Mouse (Mus musculus) midbrain, postnatal 0 days (tissue): ENCODE data around the gene Mex3a. TPM values are rescaled to one million over a fixed set of nuclear protein-coding genes. Genes with fewer than 3 reads are reported as not detected.

Source experiments
- ATAC-seq: fragments of 200-750 bp; cut with Nextera tagmentation; 2 replicates; pipeline ENCODE4 v1.8.0; 2017; ENCODE audit warnings: moderate number of reproducible peaks, mild to moderate bottlenecking, moderate TSS enrichment, moderate library complexity; ENCODE audit not compliant: low FRiP score
- DNase-seq: peaks from one replicate; pipeline ENCODE4 v3.0.0-alpha.2; 2015; ENCODE audit warnings: low spot score
- H3K27ac ChIP-seq: fragments of 300-500 bp; sonication (generic); 2 replicates; pipeline ENCODE4 v1.5.1; 2014; ENCODE audit warnings: low read depth, mild to moderate bottlenecking, low read length, mixed read lengths
- H3K27me3 ChIP-seq: fragments of 300-500 bp; sonication (generic); 2 replicates; pipeline ENCODE4 v1.6.1; 2014; ENCODE audit warnings: low read length, control low read depth, mixed read lengths; ENCODE audit not compliant: insufficient read depth
- H3K36me3 ChIP-seq: fragments of 300-500 bp; sonication (generic); 2 replicates; pipeline ENCODE4 v1.6.1; 2014; ENCODE audit warnings: low read length, control low read depth, mixed read lengths; ENCODE audit not compliant: insufficient read depth
- H3K4me1 ChIP-seq: fragments of 300-500 bp; sonication (generic); 2 replicates; pipeline ENCODE4 v1.6.1; 2014; ENCODE audit warnings: mild to moderate bottlenecking, control low read depth, antibody characterized with exemption, low read length, mixed read lengths; ENCODE audit not compliant: insufficient read depth
- H3K4me2 ChIP-seq: fragments of 300-500 bp; sonication (generic); 2 replicates; pipeline ENCODE4 v1.6.1; 2014; ENCODE audit warnings: low read depth, mild to moderate bottlenecking, low read length, mixed read lengths; ENCODE audit not compliant: poor library complexity, severe bottlenecking
- H3K4me3 ChIP-seq: fragments of 300-500 bp; sonication (generic); 2 replicates; pipeline ENCODE4 v1.5.1; 2014; ENCODE audit warnings: low read depth, mild to moderate bottlenecking, low read length, moderate library complexity
- H3K9ac ChIP-seq: fragments of 300-500 bp; sonication (generic); replicated peaks from 2 replicates; pipeline ENCODE4 v1.6.1; 2014; ENCODE audit warnings: mild to moderate bottlenecking, low read length, moderate library complexity, mixed read lengths; ENCODE audit not compliant: poor library complexity, severe bottlenecking
- H3K9me3 ChIP-seq: fragments of 300-500 bp; sonication (generic); 2 replicates; pipeline ENCODE4 v1.6.1; 2016; ENCODE audit warnings: low read length, control low read depth
- CTCF ChIP-seq: IDR thresholded peaks from 2 replicates; pipeline ENCODE4 v1.5.1; 2016; ENCODE audit warnings: antibody characterized with exemption, mild to moderate bottlenecking
- WGBS: fragments of 180-500 bp; shearing (Covaris S2); extraction: QIAGEN DNeasy Blood & Tissue Kit; methylation state at CpG from one replicate; pipeline ENCODE4 v1.1.7; 2014; 5-methylcytosine and 5-hydroxymethylcytosine counted together
- polyA plus RNA-seq: library from polyadenylated mRNA; unstranded; fragments of >200 nt; fragmentation: Nextera tagmentation; extraction: Ambion mirVana; gene quantifications from 2 replicates; pipeline ENCODE4 v1.2.1, GENCODE M21; 2015
- total RNA-seq: library from RNA; depleted of rRNA; stranded (reverse); fragments of >200 nt; gene quantifications from 2 replicates; pipeline ENCODE4 v1.2.3, GENCODE M21; 2014

Mex3a gene
- total and polyA plus RNA-seq, 2 experiments from 2014 or later, result 16.1 to 56.9 TPM

DNA sequence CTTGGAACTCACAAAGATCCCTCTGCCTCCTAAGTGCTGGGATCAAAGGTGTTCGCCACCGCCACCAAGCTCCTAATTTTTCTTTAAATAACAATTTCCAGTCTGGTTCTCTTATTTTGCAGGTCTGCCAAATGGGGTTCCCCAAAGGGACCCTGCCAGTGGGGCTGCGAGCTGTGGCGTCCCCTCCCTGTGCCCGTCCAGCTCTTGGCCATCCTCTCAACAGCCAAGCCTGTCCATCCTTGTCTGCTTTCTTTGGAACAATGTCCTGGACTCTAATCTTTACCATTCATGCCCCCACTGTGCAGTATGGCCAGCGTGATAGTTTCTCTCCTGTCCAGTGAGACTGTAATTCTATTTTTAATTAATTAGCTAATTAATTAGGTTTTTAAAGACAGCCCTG lies 11.0 kb upstream of the Mex3a start:
- H3K36me3 ChIP-seq, result peaks cover 6% of the 10 kb centered on the region
- DNase-seq, result no peak
- no peak overlapping the region for H3K4me3 ChIP-seq
- H3K4me2 ChIP-seq, result no peak overlapping the region
- no peak for ATAC-seq
- H3K9me3 ChIP-seq, result no peaks in the 10 kb centered on the region
- H3K27ac ChIP-seq, result no peak overlapping the region
- no peak for TF ChIP-seq CTCF
- no peak overlapping the region for H3K9ac ChIP-seq
- no peaks in the 10 kb centered on the region for H3K27me3 ChIP-seq
- no peaks in the 10 kb centered on the region for H3K4me1 ChIP-seq
- WGBS, result 93% methylated on average over 6 of the region's 6 CpGs

DNA sequence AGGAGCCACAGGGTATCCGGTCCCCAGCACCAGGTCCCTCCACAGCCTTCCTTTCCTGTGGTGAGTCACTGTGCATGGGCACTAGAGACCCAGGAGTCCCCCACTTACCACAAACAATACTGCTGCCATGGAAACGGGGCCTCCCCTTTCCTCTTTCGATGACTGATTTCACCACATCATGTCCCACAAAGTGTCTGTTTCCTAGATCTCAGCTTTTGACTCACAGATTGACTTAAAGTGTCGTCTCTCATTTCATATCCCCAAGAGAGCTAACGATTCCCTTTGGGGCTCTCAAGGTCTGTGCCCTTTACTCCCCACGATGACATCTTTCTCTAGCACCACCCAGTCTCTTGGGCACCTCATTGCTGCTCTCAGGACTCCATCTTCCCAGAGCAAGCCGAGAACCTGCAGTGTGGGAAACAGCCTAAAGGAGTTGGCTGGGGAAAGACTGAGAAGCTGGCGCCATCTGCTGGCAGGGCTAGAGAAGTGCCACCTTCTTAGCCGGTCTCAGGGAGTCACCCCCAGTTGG lies 10.3 kb upstream of the Mex3a start:
- TF ChIP-seq CTCF, result peak; percentile 87
- DNase-seq (peak; percentile 57), ATAC-seq (no peak)
- no peak overlapping the region for H3K4me3 ChIP-seq
- no peaks in the 10 kb centered on the region for H3K27me3 ChIP-seq
- no peak overlapping the region for H3K4me2 ChIP-seq
- H3K36me3 ChIP-seq, result peaks cover 6% of the 10 kb centered on the region
- no peaks in the 10 kb centered on the region for H3K9me3 ChIP-seq
- 33% methylated on average over 9 of the region's 9 CpGs for WGBS
- H3K9ac ChIP-seq, result no peak overlapping the region
- H3K27ac ChIP-seq, result no peak overlapping the region
- H3K4me1 ChIP-seq, result no peaks in the 10 kb centered on the region

DNA sequence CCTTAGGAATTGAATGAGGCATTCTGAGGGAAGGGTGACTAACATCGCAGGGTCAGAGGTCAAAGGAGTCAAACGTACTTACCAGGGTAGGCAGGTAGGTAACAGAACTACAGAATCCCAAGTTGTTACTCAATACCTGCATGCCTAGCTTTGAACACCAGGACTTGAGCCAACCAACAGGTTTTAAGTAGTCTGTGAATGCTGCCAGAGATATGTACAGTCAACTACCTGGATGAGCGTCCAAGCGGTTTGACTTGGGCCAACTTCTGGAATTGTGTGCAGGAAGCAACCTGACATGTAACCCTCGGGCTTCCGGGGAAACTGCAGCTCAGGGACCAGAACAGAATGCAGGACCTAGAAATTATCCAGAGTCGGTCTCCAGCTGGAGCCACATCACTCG lies 9.2 kb upstream of the Mex3a start:
- peaks cover 7% of the 10 kb centered on the region for H3K4me1 ChIP-seq
- no peak overlapping the region for H3K4me3 ChIP-seq
- TF ChIP-seq CTCF, result no peak
- WGBS, result 89% methylated on average over 8 of the region's 8 CpGs
- ATAC-seq, result no peak
- H3K27me3 ChIP-seq, result no peaks in the 10 kb centered on the region
- H3K4me2 ChIP-seq, result no peak overlapping the region
- H3K27ac ChIP-seq, result no peak overlapping the region
- peaks cover 6% of the 10 kb centered on the region for H3K36me3 ChIP-seq
- no peak overlapping the region for H3K9ac ChIP-seq
- DNase-seq, result no peak
- no peaks in the 10 kb centered on the region for H3K9me3 ChIP-seq

DNA sequence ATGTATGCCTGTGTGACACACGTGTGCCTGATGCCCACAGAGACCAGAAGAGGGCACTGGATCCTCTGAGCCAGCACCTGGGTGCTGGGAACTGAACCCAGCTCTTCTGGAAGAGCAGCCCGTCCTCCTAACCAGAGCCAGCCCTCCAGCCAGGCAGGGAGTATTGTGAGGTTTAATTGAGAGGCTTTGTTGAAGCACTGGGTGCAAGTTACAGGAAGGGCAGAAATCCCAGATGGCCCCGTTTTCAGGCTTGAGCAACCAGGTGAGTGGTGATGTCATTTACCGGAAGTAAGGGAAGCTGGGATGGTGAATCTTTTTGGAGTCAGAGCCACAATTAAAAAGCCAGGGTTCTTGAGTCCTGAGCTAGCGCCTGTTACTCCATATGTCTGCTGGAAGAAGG lies 7.2 kb upstream of the Mex3a start:
- H3K4me1 ChIP-seq, result peaks cover 13% of the 10 kb centered on the region
- H3K9ac ChIP-seq, result no peak overlapping the region
- no peaks in the 10 kb centered on the region for H3K9me3 ChIP-seq
- ATAC-seq (no peak), DNase-seq (no peak)
- H3K4me3 ChIP-seq, result no peak overlapping the region
- peaks cover 6% of the 10 kb centered on the region for H3K36me3 ChIP-seq
- H3K27ac ChIP-seq, result no peak overlapping the region
- TF ChIP-seq CTCF, result peak; percentile 12; the same call in 1 of the 2 replicates
- H3K27me3 ChIP-seq, result no peaks in the 10 kb centered on the region
- H3K4me2 ChIP-seq, result no peak overlapping the region
- 86% methylated on average over 5 of the region's 5 CpGs for WGBS

DNA sequence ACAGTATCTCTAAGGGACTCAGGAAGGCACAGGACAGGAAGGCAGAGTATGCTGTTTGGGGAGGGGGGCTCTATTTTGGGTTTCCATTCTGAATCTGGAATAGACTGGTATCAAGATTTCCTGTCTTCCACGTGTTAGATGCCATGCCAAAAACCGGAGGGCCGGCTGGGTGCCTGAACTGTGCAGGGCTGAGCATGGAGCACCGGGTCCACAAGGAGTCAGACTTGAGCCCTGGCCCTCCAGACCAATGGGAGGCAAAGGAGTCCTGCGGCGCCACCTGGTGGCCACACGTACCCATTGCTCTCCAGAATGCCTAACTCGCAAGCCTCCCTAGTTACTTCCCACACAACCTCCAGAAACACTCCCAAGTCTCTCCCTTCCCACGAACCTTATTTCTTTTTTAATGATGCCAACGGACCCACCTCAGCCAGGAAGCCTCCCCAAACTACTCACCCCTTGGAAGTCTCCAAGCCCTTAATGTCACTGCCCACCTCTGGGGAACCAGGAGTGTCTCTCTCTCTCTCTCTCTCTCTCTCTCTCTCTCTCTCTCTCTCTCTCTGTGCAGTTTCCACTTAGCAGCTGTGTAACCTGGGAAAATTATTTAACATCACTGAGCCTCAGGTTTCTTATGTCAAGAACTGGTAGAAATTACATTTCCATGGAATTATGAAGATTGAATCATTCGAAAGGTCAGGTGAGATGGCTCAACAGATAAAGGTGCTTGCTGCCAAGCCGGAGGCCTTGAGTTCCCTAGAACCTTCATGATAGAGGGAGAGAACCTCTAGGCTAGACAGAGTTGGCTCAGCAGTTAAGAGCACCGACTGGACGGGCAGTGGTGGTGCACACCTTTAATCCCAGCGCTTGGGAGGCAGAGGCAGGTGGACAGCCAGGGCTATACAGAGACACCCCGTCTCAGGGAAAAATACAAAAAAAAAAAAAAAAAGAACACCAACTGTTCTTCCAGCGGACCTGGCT lies 5.8 kb upstream of the Mex3a start:
- H3K27me3 ChIP-seq, result no peaks in the 10 kb centered on the region
- H3K36me3 ChIP-seq, result peaks cover 6% of the 10 kb centered on the region
- 32% methylated on average over 17 of the region's 17 CpGs for WGBS
- H3K27ac ChIP-seq, result peak overlapping the region; percentile 12; the same call in 1 of the 2 replicates
- peak; percentile 99 for TF ChIP-seq CTCF
- H3K4me2 ChIP-seq, result peak overlapping the region; percentile 22; the same call in 1 of the 2 replicates
- H3K4me3 ChIP-seq, result peak overlapping the region; percentile 8; the same call in 1 of the 2 replicates
- peak; percentile 93 for DNase-seq
- H3K4me1 ChIP-seq, result peaks cover 19% of the 10 kb centered on the region
- H3K9ac ChIP-seq, result no peak overlapping the region
- no peaks in the 10 kb centered on the region for H3K9me3 ChIP-seq
- ATAC-seq, result peak; percentile 83

DNA sequence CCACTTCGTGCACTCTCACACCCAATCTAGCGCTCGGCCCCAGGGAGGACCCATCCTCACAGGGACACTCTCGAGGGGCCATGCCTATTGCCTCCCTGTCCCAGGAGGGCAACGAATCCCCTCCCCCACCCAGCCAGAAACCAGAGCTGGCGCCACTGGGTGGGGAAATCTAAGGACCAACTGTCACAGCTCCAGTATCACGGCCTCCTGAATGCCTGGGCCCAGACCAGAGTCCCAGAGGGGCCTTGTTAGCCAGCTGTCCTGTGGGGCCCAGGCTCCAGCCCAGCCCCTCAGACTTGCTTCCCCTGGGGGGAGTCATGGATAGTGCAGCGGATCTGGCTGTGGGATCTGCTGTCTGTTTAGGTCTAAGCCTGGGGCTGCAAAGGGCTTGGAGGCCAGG lies 4.6 kb upstream of the Mex3a start:
- H3K4me3 ChIP-seq, result no peak overlapping the region
- H3K9me3 ChIP-seq, result no peaks in the 10 kb centered on the region
- 21% methylated on average over 8 of the region's 8 CpGs for WGBS
- peak overlapping the region; percentile 33 for H3K9ac ChIP-seq
- H3K4me1 ChIP-seq, result peaks cover 19% of the 10 kb centered on the region
- no peak for ATAC-seq
- H3K4me2 ChIP-seq, result peak overlapping the region; percentile 12; the same call in 1 of the 2 replicates
- H3K27me3 ChIP-seq, result no peaks in the 10 kb centered on the region
- DNase-seq, result no peak
- peaks cover 6% of the 10 kb centered on the region for H3K36me3 ChIP-seq
- no peak overlapping the region for H3K27ac ChIP-seq
- TF ChIP-seq CTCF, result no peak
